Mouse (Mus musculus): ENCODE measurements at regions not wholly inside any gene's neighbourhood (a gene's known extent, or its start where the extent isn't known, plus 50 kb on each side); places are given as distances from the start of the nearest gene placed in this dataset.

DNA sequence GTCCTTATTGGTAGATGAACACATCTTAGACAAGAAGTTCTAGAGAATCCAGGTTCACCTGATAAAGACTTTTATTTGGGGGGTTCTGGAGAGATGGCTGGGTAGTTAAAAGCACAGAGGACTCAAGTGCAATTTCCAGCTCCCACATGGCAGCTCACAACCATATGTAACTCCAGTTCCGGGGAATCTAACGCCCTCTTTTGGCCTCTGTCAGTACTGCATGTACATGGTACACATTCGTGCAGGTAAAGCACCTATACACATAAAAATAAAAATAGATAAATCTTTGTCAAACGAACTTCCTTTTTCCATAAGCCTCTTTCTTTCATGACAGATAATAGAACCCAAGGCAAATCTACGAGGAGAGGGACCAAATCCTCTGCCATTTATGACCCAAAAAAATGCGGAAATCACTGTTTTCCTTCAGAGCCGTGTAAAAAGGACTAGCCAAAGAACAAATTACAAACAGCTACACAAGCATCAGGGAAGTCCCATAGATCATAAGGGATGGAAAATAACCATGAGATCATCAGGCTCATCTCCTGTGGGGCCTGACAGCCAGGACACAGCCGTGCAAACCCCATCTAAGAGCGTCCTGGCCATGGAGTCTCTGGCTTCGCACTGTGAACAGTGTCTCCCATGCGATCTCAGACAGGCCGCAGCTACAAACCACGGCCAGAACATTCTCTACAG lies 107.4 kb downstream of the Zfp36l1 start:
- no peak for TF ChIP-seq MAX (IDR thresholded peaks at IDR 0.05)
- no peak for TF ChIP-seq CTCF (IDR thresholded peaks at IDR 0.05; ENCODE audit: control insufficient read depth, insufficient read depth, insufficient read length)
- no peak for TF ChIP-seq USF1 (IDR thresholded peaks at IDR 0.05; ENCODE audit: low read depth)
- no peak for TF ChIP-seq CEBPB (IDR thresholded peaks at IDR 0.05; ENCODE audit: low read depth)
- no peak for TF ChIP-seq MYOD1 (IDR thresholded peaks at IDR 0.05; ENCODE audit: control insufficient read depth, insufficient read length, low read depth)

All from C2C12 (cell line).